Mouse (Mus musculus) cerebellum, adult 8-10 months (tissue): ENCODE data around the gene Olfr961.

Experiments used
- DNase-seq: peaks from one replicate; pipeline ENCODE4 v3.0.0; 2022

The Olfr961 gene

GRCm38 (mm10) chr9:39644785-39645184 lies at the start of gene Olfr961:
TSS of gene Olfr961 (plus strand) at chr9:39645085.
- no peak for DNase-seq

DNA sequence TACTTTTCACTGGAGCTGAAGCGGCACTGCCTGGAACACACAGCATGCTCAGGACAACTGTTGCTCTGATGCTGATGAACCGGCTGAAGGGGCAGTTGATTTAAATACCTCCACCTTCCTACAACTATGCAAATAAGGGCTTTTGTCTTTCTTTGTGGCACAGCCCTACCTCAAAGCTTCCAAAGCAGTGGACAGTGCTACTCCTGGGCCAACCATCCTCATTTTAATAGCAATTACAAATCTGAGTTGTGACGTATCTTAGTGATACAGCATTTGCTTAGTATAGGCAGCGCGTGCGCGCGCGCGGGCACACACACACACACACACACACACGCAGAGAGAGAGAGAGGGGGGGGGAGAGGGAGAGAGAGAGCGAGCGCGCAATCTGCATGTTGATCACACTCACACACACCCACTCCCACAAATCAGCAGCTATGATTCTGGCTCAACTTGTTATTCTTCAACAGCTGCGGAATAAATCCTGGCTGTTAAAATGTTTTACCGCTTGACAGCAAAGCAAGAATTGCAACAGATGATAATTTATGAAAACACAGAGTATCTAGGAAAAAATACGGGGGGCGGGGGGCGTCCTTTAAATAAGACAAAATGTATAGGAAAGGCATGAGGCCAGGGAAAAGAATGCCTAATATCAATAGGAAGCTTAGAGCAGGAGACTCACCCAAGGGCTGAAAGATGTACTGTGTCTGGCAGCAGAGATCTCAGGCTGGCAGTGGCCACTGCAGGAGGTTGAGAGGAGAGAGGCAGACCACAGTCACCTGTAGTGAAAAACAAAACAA lies 42.2 kb upstream of the Olfr961 start:
- no peak for DNase-seq

DNA sequence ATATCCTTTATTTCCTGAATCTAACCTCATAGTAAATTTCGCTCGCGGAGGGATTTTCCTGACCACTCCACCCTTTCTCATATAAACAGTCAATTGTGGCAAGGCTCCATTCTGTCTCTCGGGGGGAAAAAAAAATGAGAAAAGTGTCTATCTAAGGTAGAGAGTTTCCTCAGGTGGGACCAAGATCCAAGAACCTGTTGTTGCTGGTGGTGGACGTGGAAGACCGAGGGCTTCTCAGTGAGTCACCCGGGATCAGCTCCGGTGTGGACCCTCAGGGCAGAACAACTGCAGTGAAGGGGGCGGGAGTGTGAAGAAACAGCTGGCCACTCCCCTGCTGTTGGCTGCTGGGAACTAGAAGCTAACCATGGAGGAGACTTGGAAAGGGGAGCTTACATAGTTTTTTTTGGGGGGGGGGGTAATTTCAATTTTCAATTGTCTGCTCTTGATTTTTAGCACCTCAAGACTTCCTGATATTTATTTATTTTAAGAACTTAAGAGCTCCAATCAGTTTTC lies 41.5 kb upstream of the Olfr961 start:
- no peak for DNase-seq

DNA sequence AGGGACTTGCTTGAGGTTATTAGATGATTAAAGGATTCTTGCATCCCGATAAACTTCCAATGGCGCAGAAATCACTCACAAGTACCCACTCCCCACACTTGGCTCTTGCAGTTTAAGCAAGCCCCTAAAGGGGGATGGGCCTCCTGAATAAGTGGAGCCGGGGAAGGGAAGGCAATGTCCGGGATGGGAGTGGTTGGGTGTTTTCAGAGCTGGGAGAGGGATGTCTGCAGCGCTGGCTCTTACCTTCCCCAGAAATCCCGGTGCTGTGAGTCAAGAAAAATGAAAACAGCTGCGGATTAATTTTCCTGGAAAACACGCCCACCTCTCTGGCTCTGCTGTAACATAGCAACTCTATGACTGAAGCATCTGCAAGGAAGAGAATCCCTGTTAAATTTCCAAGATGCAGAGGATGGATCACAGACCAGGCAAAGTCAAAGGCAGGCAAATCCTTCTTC lies 40.9 kb upstream of the Olfr961 start, which contains the start of gene AW551984:
TSS of gene AW551984 (minus strand) at position 405 of the 455 bp plus-strand sequence.
- no peak for DNase-seq

DNA sequence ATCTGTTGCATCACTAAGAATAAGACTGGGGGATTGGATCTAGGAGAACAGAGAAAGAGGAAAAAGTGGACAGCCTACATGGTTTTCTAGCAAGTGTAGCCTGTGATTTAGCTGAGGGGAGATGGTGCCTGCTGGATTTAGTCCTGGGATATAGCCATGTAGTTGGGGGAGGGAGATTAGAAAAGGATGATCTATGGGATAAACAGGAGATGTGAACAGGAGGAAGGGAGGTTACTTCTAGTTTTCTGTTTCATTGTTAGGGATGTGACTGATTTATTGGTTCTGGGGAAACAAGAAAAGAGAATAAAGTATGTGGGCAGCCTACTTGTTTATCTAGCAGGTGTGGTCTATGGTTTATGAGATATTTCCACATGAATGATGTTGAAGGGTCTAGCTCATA lies 36.4 kb upstream of the Olfr961 start:
- DNase-seq = no peak

- DNase-seq = no peak
Measured at GRCm38 (mm10) chr9:39610355-39610754, 34.5 kb upstream of the Olfr961 start, which contains the start of gene Olfr148. TSS of gene Olfr148 (plus strand) at chr9:39610655.

GRCm38 (mm10) chr9:39611953-39612352 lies 32.9 kb upstream of the Olfr961 start:
- no peak for DNase-seq

DNA sequence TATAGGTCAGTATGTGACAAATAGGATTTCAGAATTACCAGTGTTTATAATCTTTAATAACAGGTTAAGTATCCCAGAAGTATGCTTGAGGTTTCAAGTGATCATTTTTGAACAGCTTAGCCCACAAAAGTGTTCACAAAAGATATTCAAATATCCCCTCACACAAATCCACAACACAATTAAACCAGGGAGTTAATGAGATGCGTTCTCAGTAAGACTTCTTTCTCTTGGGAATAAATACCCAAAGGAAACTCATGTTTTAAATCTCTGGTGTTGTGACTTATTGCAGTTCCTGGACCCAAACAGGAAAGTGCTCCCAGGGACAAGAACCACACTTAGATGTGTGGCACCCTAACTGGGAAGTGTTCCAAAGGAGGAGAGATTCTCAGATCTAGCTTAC lies 23.8 kb upstream of the Olfr961 start, which contains the start of gene Olfr960:
TSS of gene Olfr960 (plus strand) at position 301 of the 400 bp plus-strand sequence.
- DNase-seq = no peak

DNA sequence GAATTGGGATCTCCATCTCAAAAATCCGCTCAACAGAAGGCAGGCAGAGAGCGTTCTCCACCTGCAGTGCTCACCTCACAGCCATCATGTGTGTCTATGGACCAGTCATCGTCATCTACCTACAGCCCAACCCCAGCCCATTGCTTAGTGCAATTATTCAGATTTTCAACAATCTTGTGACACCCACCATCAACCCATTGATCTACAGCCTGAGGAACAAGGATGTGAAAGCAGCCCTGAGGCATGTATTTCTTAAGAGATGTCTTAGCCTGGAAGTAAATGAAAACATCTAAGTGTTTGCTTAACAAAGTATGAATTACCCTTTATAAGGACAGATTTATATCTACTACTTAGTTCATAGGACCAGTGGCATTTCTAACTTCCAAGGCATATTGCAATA lies 21.1 kb upstream of the Olfr961 start:
- no peak for DNase-seq

DNA sequence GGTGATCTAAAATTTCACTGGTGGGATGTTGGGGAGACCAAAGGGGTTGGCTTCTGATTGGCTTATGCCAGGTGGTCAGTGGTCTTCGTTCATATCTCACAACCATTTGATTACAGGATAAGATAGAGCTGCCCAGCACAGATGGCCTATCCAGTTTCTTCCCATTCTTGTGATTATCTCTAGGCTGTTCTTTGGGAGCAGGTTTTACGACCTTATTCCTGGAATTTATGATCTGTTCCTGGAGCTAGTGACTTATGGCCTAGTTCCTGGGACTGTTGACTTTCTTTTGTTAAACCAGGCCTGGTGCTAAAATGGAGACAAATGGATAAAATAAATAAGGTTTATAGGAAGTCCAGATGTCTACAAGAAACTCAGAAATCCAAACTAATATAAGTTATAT lies 20.2 kb upstream of the Olfr961 start:
- no peak for DNase-seq

DNA sequence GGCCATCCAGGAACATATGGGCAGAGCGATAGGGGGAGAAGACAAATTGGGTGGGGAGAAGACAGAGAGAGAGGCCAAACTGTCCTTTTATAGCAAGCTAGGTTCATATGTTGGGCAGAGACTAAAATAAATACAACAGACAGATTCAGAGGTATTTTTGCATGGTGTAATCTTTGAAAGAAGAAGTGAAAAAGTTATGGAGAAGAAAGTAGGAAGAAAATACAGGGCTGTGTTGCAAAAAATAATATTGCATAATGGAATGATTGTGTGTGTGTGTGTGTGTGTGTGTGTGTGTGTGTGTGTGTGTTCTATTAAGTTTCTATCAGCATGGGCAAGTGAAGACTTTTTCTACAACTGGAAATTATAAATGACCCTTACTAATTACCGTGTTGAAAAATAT lies 15.8 kb upstream of the Olfr961 start:
- DNase-seq = no peak

DNA sequence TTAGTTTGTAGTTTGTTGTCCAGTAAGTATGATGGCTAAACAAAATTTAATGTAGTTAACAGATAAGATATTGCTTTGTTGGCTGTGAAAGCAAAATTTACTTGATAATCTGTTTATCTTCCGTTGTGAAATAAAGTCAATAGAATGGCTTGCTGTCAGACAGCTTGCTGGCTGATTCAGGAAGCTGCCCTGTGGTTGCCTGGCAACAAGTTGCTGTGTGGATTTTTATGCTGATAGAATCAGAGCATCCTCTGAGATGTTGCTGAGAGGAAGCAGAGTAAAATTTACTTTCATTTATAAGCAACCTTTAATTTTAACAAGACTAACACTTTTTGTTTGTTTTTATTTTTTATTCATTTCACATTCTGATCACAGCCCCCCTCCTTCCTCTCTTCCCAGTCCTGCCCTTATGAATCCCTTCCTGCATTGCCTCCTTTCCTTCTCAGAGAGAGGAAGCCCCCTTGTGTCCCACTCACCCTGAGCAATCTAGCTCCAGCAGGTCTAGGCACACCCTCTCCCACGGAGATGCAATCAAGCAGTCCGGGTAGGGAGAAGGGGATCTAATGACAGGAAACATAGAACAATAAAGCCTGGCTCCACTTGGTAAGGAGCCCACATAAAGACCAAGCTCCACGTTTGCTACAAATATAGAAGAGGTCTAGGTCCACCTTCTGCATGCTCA lies 10.8 kb upstream of the Olfr961 start:
- no peak for DNase-seq

GRCm38 (mm10) chr9:39647382-39647781 lies 2.5 kb downstream of the Olfr961 start:
- no peak for DNase-seq

DNA sequence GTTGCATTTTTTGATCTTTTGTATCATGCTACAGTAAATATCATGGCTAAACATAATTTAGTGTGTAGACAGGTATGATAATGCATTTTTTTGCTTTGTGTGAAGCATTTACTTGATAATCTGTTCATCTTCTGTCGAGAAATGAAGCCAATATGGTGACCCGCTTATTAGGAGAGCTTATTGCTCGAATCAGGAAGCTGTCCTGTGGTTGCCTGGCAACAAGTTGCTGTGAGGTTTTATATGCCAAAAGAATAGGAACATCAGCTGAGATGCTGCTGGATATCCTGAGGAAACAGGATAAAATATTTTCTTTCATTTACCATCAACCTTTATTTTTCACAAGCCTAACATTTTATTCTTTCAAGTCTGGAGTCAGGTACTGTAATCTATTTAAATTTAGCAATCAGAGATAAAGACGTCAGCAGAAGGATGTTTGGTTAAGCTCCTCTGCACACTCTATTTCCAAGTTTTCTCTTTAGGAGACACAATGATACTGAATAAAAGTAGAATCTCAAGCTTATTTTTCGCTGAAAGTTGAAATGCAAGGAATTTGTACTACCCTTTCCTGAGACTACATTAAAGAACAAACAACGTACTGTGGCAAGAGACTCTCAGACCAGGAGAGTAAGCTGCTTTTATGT lies 10.0 kb downstream of the Olfr961 start:
- no peak for DNase-seq

GRCm38 (mm10) chr9:39666905-39667304 lies 22.0 kb downstream of the Olfr961 start, which contains the start of gene Olfr963:
TSS of gene Olfr963 (plus strand) at chr9:39667205.
- no peak for DNase-seq

DNA sequence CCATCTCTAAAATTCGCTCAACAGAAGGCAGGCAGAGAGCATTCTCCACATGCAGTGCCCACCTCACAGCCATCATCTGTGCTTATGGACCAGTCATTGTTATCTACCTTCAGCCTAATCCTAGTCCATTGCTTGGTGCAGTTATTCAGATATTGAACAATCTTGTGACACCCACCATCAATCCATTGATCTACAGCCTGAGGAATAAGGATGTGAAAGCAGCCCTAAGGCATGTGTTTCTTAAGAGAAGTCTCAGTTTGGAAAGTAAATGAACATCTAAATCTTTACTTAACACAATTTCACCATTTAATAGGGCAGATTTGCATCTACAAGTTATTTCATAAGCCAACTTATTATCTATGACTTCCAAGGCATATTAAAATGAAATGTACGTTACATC lies 24.8 kb downstream of the Olfr961 start:
- DNase-seq = no peak

GRCm38 (mm10) chr9:39674820-39675219 lies 29.9 kb downstream of the Olfr961 start:
- no peak for DNase-seq

- DNase-seq = no peak
Measured at GRCm38 (mm10) chr9:39678557-39678956, 33.7 kb downstream of the Olfr961 start.

DNA sequence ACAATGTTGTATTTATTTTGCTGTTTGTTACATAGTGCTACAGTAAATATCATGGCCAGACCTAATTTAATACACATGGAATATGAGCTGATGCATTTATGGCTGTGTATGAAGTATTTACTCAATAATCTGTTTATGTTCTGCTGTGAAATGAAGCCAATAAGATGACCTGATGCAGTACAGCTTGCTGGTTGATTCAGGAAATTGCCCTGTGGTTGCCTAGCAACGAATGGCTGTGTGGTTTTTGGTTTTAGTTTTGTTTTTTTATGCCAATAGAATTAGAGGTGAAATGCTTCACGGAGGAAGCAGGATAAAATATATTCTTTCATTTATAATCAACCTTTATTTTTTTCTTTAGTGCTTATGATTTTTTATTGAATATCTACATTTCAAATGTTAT lies 34.4 kb downstream of the Olfr961 start:
- DNase-seq = no peak
